Mouse (Mus musculus) forebrain, postnatal 0 days (tissue): ENCODE measurements around the gene Fosl2. TPM values are rescaled to one million over a fixed set of nuclear protein-coding genes. Genes with fewer than 3 reads are reported as not detected.

Source experiments
- ATAC-seq: fragments of 200-750 bp; cut with Nextera tagmentation; 2 replicates; pipeline ENCODE4 v1.8.0; 2017; ENCODE audit warnings: mild to moderate bottlenecking, moderate library complexity
- DNase-seq: peaks from one replicate; pipeline ENCODE4 v3.0.0-alpha.2; 2015
- H3K27ac ChIP-seq: fragments of 300-500 bp; sonication (generic); 2 replicates; pipeline ENCODE4 v1.5.1; 2014; ENCODE audit warnings: low read depth, mild to moderate bottlenecking, antibody characterized with exemption, low read length, moderate library complexity, mixed read lengths
- H3K27me3 ChIP-seq: fragments of 300-500 bp; sonication (generic); 2 replicates; pipeline ENCODE4 v1.6.1; 2014; ENCODE audit warnings: mild to moderate bottlenecking, low read length, mixed read lengths; ENCODE audit not compliant: insufficient read depth
- H3K36me3 ChIP-seq: fragments of 300-500 bp; sonication (generic); 2 replicates; pipeline ENCODE4 v1.6.1; 2014; ENCODE audit warnings: mild to moderate bottlenecking, moderate library complexity; ENCODE audit not compliant: insufficient read depth
- H3K4me1 ChIP-seq: fragments of 300-500 bp; sonication (generic); 2 replicates; pipeline ENCODE4 v1.6.1; 2014; ENCODE audit warnings: antibody characterized with exemption; ENCODE audit not compliant: insufficient read depth
- H3K4me2 ChIP-seq: fragments of 300-500 bp; sonication (generic); 2 replicates; pipeline ENCODE4 v1.6.1; 2014; ENCODE audit warnings: low read depth, mild to moderate bottlenecking, moderate library complexity
- H3K4me3 ChIP-seq: fragments of 300-500 bp; sonication (generic); 2 replicates; pipeline ENCODE4 v1.5.1; 2014; ENCODE audit warnings: low read depth, low read length, mixed read lengths
- H3K9ac ChIP-seq: fragments of 300-500 bp; sonication (generic); 2 replicates; pipeline ENCODE4 v1.6.1; 2014; ENCODE audit warnings: mild to moderate bottlenecking
- H3K9me3 ChIP-seq: fragments of 300-500 bp; sonication (generic); 2 replicates; pipeline ENCODE4 v1.6.1; 2016; ENCODE audit warnings: low read length
- CTCF ChIP-seq: sonication (generic); IDR thresholded peaks from 2 replicates; pipeline ENCODE4 v1.5.1; 2016; ENCODE audit warnings: antibody characterized with exemption, control low read depth, low read depth
- WGBS: fragments of 180-500 bp; shearing (Covaris S2); extraction: QIAGEN DNeasy Blood & Tissue Kit; methylation state at CpG from one replicate; pipeline ENCODE4 v1.1.7; 2014; 5-methylcytosine and 5-hydroxymethylcytosine counted together
- polyA plus RNA-seq: library from polyadenylated mRNA; unstranded; fragments of >200 nt; fragmentation: Nextera tagmentation; extraction: Ambion mirVana; gene quantifications from 2 replicates; pipeline ENCODE4 v1.2.1, GENCODE M21; 2015
- total RNA-seq: library from RNA; depleted of rRNA; stranded (reverse); fragments of >200 nt; gene quantifications from 2 replicates; pipeline ENCODE4 v1.2.3, GENCODE M21; 2014

Fosl2 gene
- total and polyA plus RNA-seq, 2 experiments from 2014 or later = 4.0 to 20.8 TPM

GRCm38 (mm10) chr5:32102971-32103431, 32.6 kb upstream of the Fosl2 start:
- H3K9me3 ChIP-seq = no peaks in the 10 kb centered on the region
- no peak overlapping the region for H3K27ac ChIP-seq
- H3K4me3 ChIP-seq = no peak overlapping the region
- H3K27me3 ChIP-seq = no peaks in the 10 kb centered on the region
- 89% methylated on average over 6 of the region's 6 CpGs for WGBS
- TF ChIP-seq CTCF = no peak
- no peak overlapping the region for H3K9ac ChIP-seq
- no peak for ATAC-seq
- no peak for DNase-seq
- no peak overlapping the region for H3K4me2 ChIP-seq
- H3K36me3 ChIP-seq = no peaks in the 10 kb centered on the region
- no peaks in the 10 kb centered on the region for H3K4me1 ChIP-seq

GRCm38 (mm10) chr5:32103545-32103944, 32.1 kb upstream of the Fosl2 start:
- no peaks in the 10 kb centered on the region for H3K36me3 ChIP-seq
- no peaks in the 10 kb centered on the region for H3K9me3 ChIP-seq
- no peak overlapping the region for H3K4me3 ChIP-seq
- no peaks in the 10 kb centered on the region for H3K4me1 ChIP-seq
- no peak overlapping the region for H3K27ac ChIP-seq
- TF ChIP-seq CTCF = no peak
- 93% methylated on average over 1 of the region's 1 CpGs for WGBS
- H3K27me3 ChIP-seq = no peaks in the 10 kb centered on the region
- no peak overlapping the region for H3K9ac ChIP-seq
- DNase-seq (no peak), ATAC-seq (no peak)
- H3K4me2 ChIP-seq = no peak overlapping the region

- WGBS = 83% methylated on average over 12 of the region's 12 CpGs
- ATAC-seq (no peak), DNase-seq (no peak)
- H3K4me1 ChIP-seq = no peaks in the 10 kb centered on the region
- no peaks in the 10 kb centered on the region for H3K36me3 ChIP-seq
- no peak overlapping the region for H3K9ac ChIP-seq
- no peaks in the 10 kb centered on the region for H3K9me3 ChIP-seq
- H3K27ac ChIP-seq = no peak overlapping the region
- no peak overlapping the region for H3K4me2 ChIP-seq
- H3K27me3 ChIP-seq = no peaks in the 10 kb centered on the region
- no peak overlapping the region for H3K4me3 ChIP-seq
- TF ChIP-seq CTCF = no peak
Measured at GRCm38 (mm10) chr5:32104119-32104990, 31.2 kb upstream of the Fosl2 start.

GRCm38 (mm10) chr5:32106473-32107140, 29.0 kb upstream of the Fosl2 start:
- no peaks in the 10 kb centered on the region for H3K36me3 ChIP-seq
- 90% methylated on average over 5 of the region's 5 CpGs for WGBS
- H3K9me3 ChIP-seq = no peaks in the 10 kb centered on the region
- H3K27ac ChIP-seq = no peak overlapping the region
- DNase-seq (no peak), ATAC-seq (no peak)
- TF ChIP-seq CTCF = no peak
- no peaks in the 10 kb centered on the region for H3K27me3 ChIP-seq
- no peak overlapping the region for H3K4me3 ChIP-seq
- no peak overlapping the region for H3K9ac ChIP-seq
- no peaks in the 10 kb centered on the region for H3K4me1 ChIP-seq
- H3K4me2 ChIP-seq = no peak overlapping the region

- no peaks in the 10 kb centered on the region for H3K27me3 ChIP-seq
- no peaks in the 10 kb centered on the region for H3K36me3 ChIP-seq
- no peak overlapping the region for H3K27ac ChIP-seq
- no peaks in the 10 kb centered on the region for H3K4me1 ChIP-seq
- H3K4me3 ChIP-seq = no peak overlapping the region
- no peak for DNase-seq
- no peak overlapping the region for H3K9ac ChIP-seq
- H3K9me3 ChIP-seq = no peaks in the 10 kb centered on the region
- no peak for ATAC-seq
- WGBS = 93% methylated on average over 4 of the region's 4 CpGs
- H3K4me2 ChIP-seq = no peak overlapping the region
- no peak for TF ChIP-seq CTCF
Measured at GRCm38 (mm10) chr5:32110651-32111050, 24.9 kb upstream of the Fosl2 start.

GRCm38 (mm10) chr5:32112206-32112916, 23.2 kb upstream of the Fosl2 start:
- H3K27ac ChIP-seq = no peak overlapping the region
- TF ChIP-seq CTCF = no peak
- no peaks in the 10 kb centered on the region for H3K27me3 ChIP-seq
- no peaks in the 10 kb centered on the region for H3K9me3 ChIP-seq
- no peak overlapping the region for H3K9ac ChIP-seq
- H3K36me3 ChIP-seq = no peaks in the 10 kb centered on the region
- WGBS = 83% methylated on average over 7 of the region's 7 CpGs
- H3K4me1 ChIP-seq = no peaks in the 10 kb centered on the region
- no peak overlapping the region for H3K4me2 ChIP-seq
- H3K4me3 ChIP-seq = no peak overlapping the region
- DNase-seq = no peak
- ATAC-seq = no peak
